Mouse (Mus musculus) layer of hippocampus, adult 18-20 months (tissue): ENCODE data around the gene Banf2. TPM values are rescaled to one million over a fixed set of nuclear protein-coding genes. Genes with fewer than 3 reads are reported as not detected.

Experiments
- DNase-seq, 2 experiments: peaks; one replicate each; pipeline ENCODE4 v3.0.0; 2022; ENCODE audit warnings: low spot score in 2 of 2
- total RNA-seq, 2 experiments: library from RNA; stranded (reverse); gene quantifications; 2 replicates each; pipeline ENCODE4 v1.2.3; 2021

The Banf2 gene
- total RNA-seq, 2 experiments from 2014 or later: not detected

DNA sequence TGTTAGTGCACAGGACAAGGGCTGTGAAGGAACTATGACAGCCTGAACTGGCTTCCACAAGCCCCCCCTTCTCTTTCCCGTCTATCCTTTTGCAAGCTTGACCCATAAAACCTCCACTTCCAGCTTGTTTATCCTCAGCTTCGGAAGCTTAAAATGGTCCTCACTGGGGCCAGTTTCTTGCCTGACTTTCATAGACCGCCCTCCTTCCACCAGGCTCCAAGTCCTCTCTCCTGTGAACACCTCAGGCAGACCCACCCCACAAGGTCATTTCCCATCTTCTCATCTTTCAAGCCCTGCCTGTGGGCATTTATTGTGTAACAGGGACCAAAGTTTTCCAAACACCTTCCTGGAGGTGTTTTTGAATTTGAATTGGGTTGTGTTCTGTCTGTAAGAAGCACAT, 10.4 kb upstream of the Banf2 start:
- DNase-seq: no peak

GRCm38 (mm10) chr2:144025361-144025760, 7.5 kb upstream of the Banf2 start:
- no peak for DNase-seq

DNA sequence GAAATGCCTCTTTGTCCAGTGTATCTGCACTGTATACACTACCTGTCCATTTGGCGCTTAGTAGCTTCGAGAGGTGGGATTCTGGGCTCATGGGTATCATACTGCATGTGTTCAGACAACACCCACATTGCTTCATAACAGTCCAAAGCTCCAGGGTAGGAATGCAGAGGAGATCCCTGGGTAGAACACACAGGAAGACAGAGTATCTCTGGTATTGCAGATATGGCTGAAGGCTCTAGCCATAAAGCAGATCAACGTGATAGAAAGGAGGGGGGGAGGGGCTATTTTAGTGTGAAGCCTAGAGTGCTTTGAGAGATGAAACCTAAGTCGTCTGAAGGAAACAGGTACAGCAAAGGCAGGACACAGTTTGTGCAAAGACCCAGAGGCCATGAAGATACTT, 6.4 kb upstream of the Banf2 start:
- DNase-seq: no peak

- DNase-seq: no peak
These were observed 2.1 kb upstream of the Banf2 start for GRCm38 (mm10) chr2:144030791-144031190.

GRCm38 (mm10) chr2:144044726-144045125, 11.9 kb downstream of the Banf2 start:
- DNase-seq: peak; percentile 27 to 60

DNA sequence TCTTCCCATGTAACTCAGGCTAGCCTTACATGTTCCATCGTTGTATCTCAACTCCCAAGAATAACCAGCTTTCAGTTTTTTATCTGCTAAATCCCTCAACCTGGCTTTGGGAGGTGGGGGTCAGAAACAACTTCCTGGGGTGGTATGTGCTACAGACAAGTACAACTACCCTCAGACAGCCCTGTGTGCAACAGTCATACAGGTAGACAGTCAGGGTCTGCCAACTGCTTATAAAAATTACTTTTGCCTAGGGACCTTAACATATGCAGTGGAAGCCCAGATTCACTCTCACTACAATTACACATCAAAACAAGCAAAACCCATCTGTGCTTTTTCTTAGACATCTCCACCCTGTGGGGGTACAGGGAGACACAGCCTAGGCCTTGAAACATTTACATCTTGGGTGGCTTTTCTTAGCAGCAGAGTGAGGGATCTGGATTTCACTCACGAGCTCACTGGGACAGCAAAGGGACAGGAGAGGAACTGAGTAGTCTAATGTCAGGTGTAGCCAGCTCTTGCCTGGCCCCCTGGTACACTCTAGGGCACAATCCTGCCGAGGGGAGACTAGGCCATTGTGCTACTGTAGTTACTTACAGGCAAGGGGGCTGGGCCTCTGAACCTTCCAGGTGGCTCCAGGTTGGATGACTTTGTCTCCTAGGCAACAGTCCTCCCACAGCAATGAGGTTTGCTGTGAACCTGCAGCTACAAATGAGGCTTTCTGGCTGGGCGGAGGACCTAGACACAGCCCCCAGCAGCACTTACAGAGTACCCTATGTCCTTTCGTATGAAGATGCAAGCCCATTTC, 13.1 kb downstream of the Banf2 start:
- DNase-seq: no peak

DNA sequence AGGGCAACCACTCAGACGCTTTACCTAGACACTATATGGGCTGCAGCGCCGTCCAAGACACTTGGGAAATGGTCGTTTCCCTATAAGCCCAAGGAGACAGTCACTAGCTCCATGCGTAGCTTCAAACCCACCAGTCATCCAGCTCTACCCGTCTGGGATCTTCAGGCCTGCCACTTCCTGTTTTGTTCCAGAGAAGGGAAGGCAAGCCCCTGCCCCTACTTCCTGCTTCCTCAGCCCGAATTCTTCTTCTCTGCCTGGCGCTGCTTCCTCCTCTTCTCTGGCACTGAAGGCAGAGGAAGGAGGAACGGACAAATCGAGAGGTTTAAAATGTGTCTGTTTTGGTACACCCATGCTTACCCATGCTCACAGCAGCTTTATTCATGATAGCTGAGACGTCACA, 14.1 kb downstream of the Banf2 start:
- no peak for DNase-seq

DNA sequence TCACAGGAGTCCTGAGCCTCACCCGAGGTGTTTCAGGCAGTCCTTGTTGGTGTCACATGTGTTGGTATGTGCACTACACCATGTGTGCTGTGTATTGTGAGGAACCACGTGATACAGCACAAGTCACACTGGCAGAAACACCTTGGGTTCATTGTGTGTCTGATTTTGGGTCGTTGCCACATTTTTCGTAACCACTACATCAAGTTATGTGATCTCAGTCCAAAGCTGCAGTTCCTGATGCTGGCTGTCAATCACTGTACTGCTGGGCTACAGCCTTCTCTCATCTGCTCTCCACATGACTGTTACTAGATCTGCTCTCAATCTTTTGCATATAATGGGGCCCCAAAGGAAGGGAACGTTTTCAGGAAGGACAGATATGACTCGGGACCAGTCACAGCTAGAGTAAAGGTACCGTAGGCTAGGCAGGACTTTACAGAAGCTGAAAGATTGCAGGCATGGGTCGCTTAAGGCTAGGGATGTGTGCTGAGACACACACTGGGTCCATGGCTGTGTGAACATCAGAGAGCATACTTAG, 17.4 kb downstream of the Banf2 start:
- DNase-seq: no peak

- no peak for DNase-seq
These were observed 18.0 kb downstream of the Banf2 start for GRCm38 (mm10) chr2:144050861-144051260.

GRCm38 (mm10) chr2:144052410-144053065, 19.7 kb downstream of the Banf2 start:
- peak; percentile 77 to 89 for DNase-seq

DNA sequence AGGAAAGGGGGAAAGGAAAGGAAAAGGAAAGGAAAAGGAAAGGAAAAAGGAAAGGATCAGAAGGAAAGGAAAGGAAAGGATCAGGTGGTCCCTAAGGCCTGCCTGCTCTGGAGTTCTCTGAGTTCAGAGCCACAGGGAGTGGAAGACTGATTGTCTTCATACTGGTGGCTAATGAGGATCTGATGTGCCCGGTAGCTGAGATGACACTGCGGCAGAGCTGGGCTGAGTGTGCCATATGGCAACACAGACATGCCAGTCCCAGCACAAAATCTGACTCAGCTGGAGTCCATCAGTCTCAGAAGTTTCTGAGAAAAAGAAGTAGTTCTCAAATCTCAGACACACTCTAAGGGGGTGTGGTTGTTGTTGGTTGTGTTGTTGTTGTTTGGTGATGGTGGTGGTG, 24.9 kb downstream of the Banf2 start:
- DNase-seq: no peak

- DNase-seq: no peak
These were observed 28.8 kb downstream of the Banf2 start for GRCm38 (mm10) chr2:144061701-144062100.

GRCm38 (mm10) chr2:144065499-144065898, 32.6 kb downstream of the Banf2 start:
- no peak for DNase-seq

GRCm38 (mm10) chr2:144069663-144070062, 36.8 kb downstream of the Banf2 start:
- DNase-seq: no peak

- DNase-seq: no peak
These were observed 37.6 kb downstream of the Banf2 start for GRCm38 (mm10) chr2:144070479-144070878.

- no peak for DNase-seq
These were observed 39.8 kb downstream of the Banf2 start for GRCm38 (mm10) chr2:144072642-144073041.

- no peak for DNase-seq
These were observed 41.2 kb downstream of the Banf2 start for GRCm38 (mm10) chr2:144074059-144074458.

DNA sequence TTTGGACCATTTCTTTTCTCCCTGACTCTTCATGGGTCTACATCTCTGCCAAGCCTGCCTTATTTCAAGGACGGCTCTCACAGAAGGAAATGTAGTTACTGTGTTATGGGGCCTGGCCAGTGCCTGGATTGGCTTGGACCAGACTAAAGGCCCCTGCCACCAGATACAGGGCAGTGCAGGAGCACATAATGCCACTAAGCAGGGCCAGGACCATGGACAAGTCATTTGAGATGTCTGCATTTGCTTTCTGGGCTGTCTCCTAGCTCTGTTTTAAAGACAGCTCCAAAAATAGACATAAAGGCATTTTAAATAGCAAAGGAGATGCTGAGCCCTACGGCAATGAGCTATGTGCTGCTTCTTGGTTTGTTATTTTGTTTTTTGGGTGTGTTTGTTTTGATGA, 43.8 kb downstream of the Banf2 start:
- no peak for DNase-seq

- no peak for DNase-seq
These were observed 46.0 kb downstream of the Banf2 start for GRCm38 (mm10) chr2:144078897-144079296.

DNA sequence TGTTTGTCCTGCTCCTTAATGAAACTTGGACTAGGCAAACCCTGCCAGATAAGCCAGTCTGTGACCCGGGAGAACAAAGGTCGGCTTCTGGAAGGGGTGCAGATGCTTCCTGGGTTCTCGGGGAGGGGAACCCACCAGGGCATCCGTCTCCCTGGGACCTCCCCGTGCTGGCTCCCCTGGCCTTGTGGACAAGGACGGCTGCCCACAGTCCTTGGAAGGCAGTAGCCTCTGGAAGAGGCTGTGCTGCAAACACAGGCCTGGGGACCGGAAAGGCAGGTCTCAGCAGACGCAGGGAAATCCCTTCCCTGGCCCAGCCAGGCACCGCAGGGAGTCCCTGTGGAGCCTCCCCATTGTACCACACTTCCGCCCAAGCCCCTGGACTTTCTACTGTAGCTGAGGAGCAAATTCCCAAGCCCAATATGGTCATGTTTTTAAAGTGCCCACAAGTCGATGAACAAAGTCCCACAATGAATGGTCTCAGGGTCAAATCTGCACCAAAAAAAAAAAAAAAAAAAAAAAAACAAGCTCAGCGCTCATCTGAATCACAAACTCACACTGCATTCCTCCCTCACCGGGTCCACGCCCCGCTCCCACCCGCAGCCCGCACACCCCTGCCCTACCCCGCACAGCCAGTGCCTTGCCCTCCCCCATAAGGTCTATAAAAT, 53.5 kb downstream of the Banf2 start:
- no peak for DNase-seq

- DNase-seq: no peak
These were observed 55.2 kb downstream of the Banf2 start for GRCm38 (mm10) chr2:144087899-144088584.
